Mouse (Mus musculus): ENCODE results near the gene Lpin1. TPM values are rescaled to one million over a fixed set of nuclear protein-coding genes. Genes with fewer than 3 reads are reported as not detected.

Gene Lpin1
- polyA plus RNA-seq, 1 experiment from 2014 or later: 6.3 TPM

DNA sequence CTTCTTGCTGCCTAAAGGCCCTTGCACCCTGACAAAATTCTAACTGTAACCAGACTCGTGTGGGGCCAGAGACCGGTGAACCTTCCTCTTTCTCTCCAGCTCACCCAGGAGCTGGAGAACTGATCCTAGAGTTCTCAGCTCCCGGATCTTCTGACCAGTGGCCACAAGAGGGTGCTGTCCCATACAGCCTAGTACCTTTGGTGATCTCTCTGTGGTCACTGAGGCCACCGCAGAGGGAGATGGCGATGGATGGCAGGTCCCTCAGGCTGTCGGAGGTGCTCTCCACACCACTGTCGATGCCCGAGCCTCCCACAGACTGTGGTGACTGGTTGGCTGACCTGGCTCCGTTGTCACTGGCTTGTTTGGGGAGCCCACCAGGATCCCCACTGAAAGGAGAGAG, 47.3 kb downstream of the Lpin1 start:
- Histone ChIP-seq H3K27ac (no peak overlapping the region), H3K9me3 (no peaks in the 10 kb centered on the region), H3K4me2 (no peak overlapping the region), H3K4me3 (no peak overlapping the region), H3K27me3 (no peaks in the 10 kb centered on the region), H3K9ac (no peak overlapping the region), H3K4me1 (no peaks in the 10 kb centered on the region), H3K36me3 (no peaks in the 10 kb centered on the region)
- no peak for ATAC-seq (ENCODE audit: borderline replicate concordance, extremely low read depth, low FRiP score, low TSS enrichment)
- 54% methylated on average over 9 of the region's 9 CpGs for WGBS

- no peak overlapping the region for H3K4me2 ChIP-seq
- WGBS: 87% methylated on average over 10 of the region's 10 CpGs
- no peaks in the 10 kb centered on the region for H3K27me3 ChIP-seq
- H3K9me3 ChIP-seq: no peaks in the 10 kb centered on the region
- no peaks in the 10 kb centered on the region for H3K36me3 ChIP-seq
- no peak overlapping the region for H3K4me3 ChIP-seq
- no peak for ATAC-seq (ENCODE audit: borderline replicate concordance, extremely low read depth, low FRiP score, low TSS enrichment)
- H3K4me1 ChIP-seq: no peaks in the 10 kb centered on the region
- H3K27ac ChIP-seq: no peak overlapping the region
- no peak overlapping the region for H3K9ac ChIP-seq
Observed at GRCm38 (mm10) chr12:16562647-16563046, 48.1 kb downstream of the Lpin1 start.

- WGBS: 70% methylated on average over 8 of the region's 8 CpGs
Observed at GRCm38 (mm10) chr12:16562181-16562580, 48.6 kb downstream of the Lpin1 start.

GRCm38 (mm10) chr12:16557271-16557670, 53.5 kb downstream of the Lpin1 start:
- Histone ChIP-seq H3K36me3 (no peaks in the 10 kb centered on the region), H3K27ac (no peak overlapping the region), H3K9me3 (no peaks in the 10 kb centered on the region), H3K4me2 (no peak overlapping the region), H3K4me3 (no peak overlapping the region), H3K27me3 (no peaks in the 10 kb centered on the region), H3K9ac (no peak overlapping the region), H3K4me1 (no peaks in the 10 kb centered on the region)
- 47% methylated on average over 4 of the region's 4 CpGs for WGBS
- ATAC-seq (ENCODE audit: borderline replicate concordance, extremely low read depth, low FRiP score, low TSS enrichment): no peak

More at GRCm38 (mm10) chr12:16562181-16562580, 48.6 kb downstream of the Lpin1 start:
- no peaks in the 10 kb centered on the region for H3K27me3 ChIP-seq
- H3K4me3 ChIP-seq: no peak overlapping the region
- H3K9me3 ChIP-seq: no peaks in the 10 kb centered on the region
- no peaks in the 10 kb centered on the region for H3K4me1 ChIP-seq
- no peaks in the 10 kb centered on the region for H3K36me3 ChIP-seq
- no peak overlapping the region for H3K27ac ChIP-seq
- no peak overlapping the region for H3K9ac ChIP-seq
- no peak for ATAC-seq (ENCODE audit: borderline replicate concordance, extremely low read depth, low FRiP score, low TSS enrichment)
- H3K4me2 ChIP-seq: no peak overlapping the region

GRCm38 (mm10) chr12:16554171-16554570, 56.6 kb downstream of the Lpin1 start:
- Histone ChIP-seq H3K27ac (no peak overlapping the region), H3K4me3 (no peak overlapping the region), H3K9me3 (no peaks in the 10 kb centered on the region), H3K36me3 (no peaks in the 10 kb centered on the region), H3K4me2 (no peak overlapping the region), H3K27me3 (no peaks in the 10 kb centered on the region), H3K4me1 (no peaks in the 10 kb centered on the region), H3K9ac (no peak overlapping the region)
- 45% methylated on average over 8 of the region's 8 CpGs for WGBS
- ATAC-seq (ENCODE audit: borderline replicate concordance, extremely low read depth, low FRiP score, low TSS enrichment): no peak

DNA sequence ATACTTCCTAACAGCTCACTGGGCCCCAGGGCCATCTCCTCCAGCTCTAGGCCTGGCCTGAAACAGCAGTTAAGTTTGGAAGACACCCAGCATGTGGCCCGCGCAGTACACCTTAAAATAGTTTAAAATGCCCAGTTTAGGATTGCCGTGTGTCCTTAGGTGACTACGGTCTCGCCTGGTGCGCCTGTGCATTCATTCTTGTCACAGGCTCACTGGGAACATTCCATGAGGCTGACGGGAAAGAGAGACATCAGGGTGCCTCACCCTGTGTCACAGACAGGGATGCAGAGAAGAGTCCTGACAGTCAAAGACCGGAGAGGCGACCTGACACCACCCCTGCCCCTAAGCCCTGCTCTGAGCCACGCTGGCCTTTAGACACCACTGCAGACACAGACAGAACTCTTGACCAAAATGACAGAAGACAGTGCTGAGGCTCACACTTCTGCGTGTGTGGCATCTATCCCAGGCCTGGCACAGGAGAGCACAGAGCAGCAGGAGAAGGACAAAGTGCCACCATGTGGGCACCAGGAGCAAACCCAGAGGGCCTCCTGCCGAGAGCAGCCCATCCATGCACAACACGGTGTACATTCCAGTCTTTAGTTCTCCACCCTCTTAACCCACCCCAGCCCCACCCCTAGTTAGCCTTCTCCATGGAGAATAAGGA, 58.5 kb downstream of the Lpin1 start:
- no peak for ATAC-seq (ENCODE audit: borderline replicate concordance, extremely low read depth, low FRiP score, low TSS enrichment)
- Histone ChIP-seq H3K4me2 (no peak overlapping the region), H3K36me3 (peaks cover 3% of the 10 kb centered on the region; the same call in 1 of the 2 replicates), H3K4me1 (no peaks in the 10 kb centered on the region), H3K9ac (no peak overlapping the region), H3K9me3 (no peaks in the 10 kb centered on the region), H3K4me3 (no peak overlapping the region), H3K27ac (no peak overlapping the region), H3K27me3 (no peaks in the 10 kb centered on the region)
- WGBS: 82% methylated on average over 13 of the region's 13 CpGs

GRCm38 (mm10) chr12:16550983-16551454, 59.7 kb downstream of the Lpin1 start:
- WGBS: 59% methylated on average over 12 of the region's 12 CpGs
- Histone ChIP-seq H3K4me3 (no peak overlapping the region), H3K9me3 (no peaks in the 10 kb centered on the region), H3K9ac (no peak overlapping the region), H3K36me3 (peaks cover 6% of the 10 kb centered on the region; the same call in 1 of the 2 replicates), H3K4me2 (no peak overlapping the region), H3K27me3 (no peaks in the 10 kb centered on the region), H3K27ac (no peak overlapping the region), H3K4me1 (no peaks in the 10 kb centered on the region)
- no peak for ATAC-seq (ENCODE audit: borderline replicate concordance, extremely low read depth, low FRiP score, low TSS enrichment)

DNA sequence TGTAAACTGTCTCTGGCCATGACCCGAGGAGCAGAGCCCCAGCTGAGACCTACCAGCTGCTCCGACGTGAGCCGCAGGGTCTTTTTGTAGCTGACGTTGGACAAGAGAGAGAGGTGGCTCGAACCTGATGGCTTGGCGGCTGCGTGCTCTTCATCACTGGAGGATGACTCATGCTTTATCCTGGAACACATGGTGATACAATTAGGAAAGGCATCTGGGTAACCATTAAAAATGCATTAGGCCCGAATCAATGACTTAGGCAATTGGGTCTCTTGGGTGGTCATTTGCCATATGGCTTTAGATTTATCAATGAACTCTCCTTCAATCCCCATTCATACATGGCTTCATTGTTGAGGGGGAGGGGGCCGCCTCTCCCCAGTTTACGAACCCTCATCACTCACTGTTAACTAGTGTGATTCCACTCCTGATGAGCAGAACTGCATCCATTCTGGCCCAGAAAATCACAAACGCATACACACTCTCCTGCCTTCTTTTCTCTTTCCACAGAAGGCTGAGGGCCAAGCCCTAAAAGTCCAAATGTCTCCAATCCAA, 61.9 kb downstream of the Lpin1 start:
- ATAC-seq (ENCODE audit: borderline replicate concordance, extremely low read depth, low FRiP score, low TSS enrichment): no peak
- 77% methylated on average over 12 of the region's 12 CpGs for WGBS
- Histone ChIP-seq H3K27ac (no peak overlapping the region), H3K9ac (no peak overlapping the region), H3K36me3 (peaks cover 9% of the 10 kb centered on the region; the same call in 1 of the 2 replicates), H3K9me3 (no peaks in the 10 kb centered on the region), H3K4me3 (no peak overlapping the region), H3K4me1 (no peaks in the 10 kb centered on the region), H3K27me3 (no peaks in the 10 kb centered on the region), H3K4me2 (no peak overlapping the region)

DNA sequence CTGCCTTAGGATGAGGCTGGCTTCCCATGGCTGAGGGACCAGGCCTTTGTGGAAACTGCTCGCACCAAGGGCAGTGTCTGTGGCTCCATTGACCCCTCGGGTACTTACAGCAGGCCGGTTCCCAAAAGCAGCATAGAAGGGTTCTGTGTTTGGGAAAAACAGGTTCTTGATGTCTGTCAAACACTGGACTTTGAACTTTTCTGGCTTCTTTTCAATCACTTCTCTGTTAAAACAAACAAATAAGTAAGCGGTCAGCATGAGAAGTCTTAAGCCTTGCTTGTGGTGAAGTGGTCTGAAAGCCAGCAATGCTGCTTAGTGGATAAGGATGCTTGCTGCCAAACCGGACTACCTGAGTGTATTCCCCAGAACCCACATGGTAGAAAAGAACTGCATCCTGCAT, 69.2 kb downstream of the Lpin1 start:
- H3K9me3 ChIP-seq: no peaks in the 10 kb centered on the region
- 66% methylated on average over 5 of the region's 5 CpGs for WGBS
- H3K27ac ChIP-seq: no peak overlapping the region
- no peaks in the 10 kb centered on the region for H3K4me1 ChIP-seq
- H3K27me3 ChIP-seq: no peaks in the 10 kb centered on the region
- 0 out of 2 replicates have a peak, but pooled peaks cover 9% of the 10 kb centered on the region for H3K36me3 ChIP-seq
- ATAC-seq (ENCODE audit: borderline replicate concordance, extremely low read depth, low FRiP score, low TSS enrichment): no peak
- H3K9ac ChIP-seq: no peak overlapping the region
- H3K4me2 ChIP-seq: no peak overlapping the region
- no peak overlapping the region for H3K4me3 ChIP-seq

DNA sequence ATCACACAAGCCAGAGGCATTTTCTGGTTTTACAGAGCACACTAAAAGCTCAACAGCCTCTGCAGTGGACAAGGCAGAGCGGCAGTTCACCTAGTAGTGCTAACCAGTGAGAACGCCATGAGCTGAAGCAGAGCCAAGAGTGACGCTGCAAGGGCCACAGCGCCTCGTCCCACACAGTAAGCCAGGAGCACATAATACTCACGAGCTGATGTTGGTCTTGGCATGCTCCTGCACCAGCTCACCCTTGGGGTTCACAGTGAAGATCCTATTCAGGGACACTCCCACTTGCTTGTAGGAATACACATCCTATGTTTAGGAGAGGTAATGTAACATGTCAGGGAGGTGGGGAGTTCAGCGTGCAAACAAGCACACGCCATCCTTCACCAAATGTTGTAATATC, 70.1 kb downstream of the Lpin1 start:
- Histone ChIP-seq H3K27ac (no peak overlapping the region), H3K9ac (no peak overlapping the region), H3K9me3 (no peaks in the 10 kb centered on the region), H3K4me3 (no peak overlapping the region), H3K36me3 (0 out of 2 replicates have a peak, but pooled peaks cover 9% of the 10 kb centered on the region), H3K27me3 (no peaks in the 10 kb centered on the region), H3K4me2 (no peak overlapping the region), H3K4me1 (no peaks in the 10 kb centered on the region)
- no peak for ATAC-seq (ENCODE audit: borderline replicate concordance, extremely low read depth, low FRiP score, low TSS enrichment)
- 83% methylated on average over 8 of the region's 8 CpGs for WGBS

GRCm38 (mm10) chr12:16539965-16540661, 70.7 kb downstream of the Lpin1 start:
- whole genome bisulfite sequencing: 72% methylated on average over 5 of the region's 5 CpGs
- Histone ChIP-seq H3K4me2 (no peak overlapping the region), H3K27me3 (no peaks in the 10 kb centered on the region), H3K36me3 (0 out of 2 replicates have a peak, but pooled peaks cover 9% of the 10 kb centered on the region), H3K4me3 (no peak overlapping the region), H3K4me1 (no peaks in the 10 kb centered on the region), H3K9ac (no peak overlapping the region), H3K27ac (no peak overlapping the region), H3K9me3 (no peaks in the 10 kb centered on the region)
- ATAC-seq (ENCODE audit: borderline replicate concordance, extremely low read depth, low FRiP score, low TSS enrichment): no peak

- H3K4me1 ChIP-seq: 0 out of 2 replicates have a peak, but pooled peaks cover 7% of the 10 kb centered on the region
- 0 out of 2 replicates have a peak, but pooled peaks cover 3% of the 10 kb centered on the region for H3K36me3 ChIP-seq
- H3K9me3 ChIP-seq: no peaks in the 10 kb centered on the region
- 25% methylated on average over 4 of the region's 4 CpGs for WGBS
- no peak overlapping the region for H3K27ac ChIP-seq
- no peak overlapping the region for H3K9ac ChIP-seq
- no peaks in the 10 kb centered on the region for H3K27me3 ChIP-seq
- no peak overlapping the region for H3K4me3 ChIP-seq
- no peak overlapping the region for H3K4me2 ChIP-seq
- peak; percentile 46; the same call in 1 of the 2 replicates for ATAC-seq (ENCODE audit: borderline replicate concordance, extremely low read depth, low FRiP score, low TSS enrichment)
Observed at GRCm38 (mm10) chr12:16533331-16533828, 77.4 kb downstream of the Lpin1 start.
